Mouse (Mus musculus) liver, postnatal 0 days (tissue): ENCODE data around the gene Rgs12. TPM values are rescaled to one million over a fixed set of nuclear protein-coding genes. Genes with fewer than 3 reads are reported as not detected.

Source experiments
- ATAC-seq: fragments of 200-750 bp; cut with Nextera tagmentation; 2 replicates; pipeline ENCODE4 v1.8.0; 2017; ENCODE audit warnings: mild to moderate bottlenecking, moderate library complexity
- DNase-seq: peaks from one replicate; pipeline ENCODE4 v3.0.0-alpha.2; 2016
- H3K27ac ChIP-seq: fragments of 300-500 bp; sonication (generic); 2 replicates; pipeline ENCODE4 v1.5.1; 2014; ENCODE audit warnings: antibody characterized with exemption, moderate library complexity, mild to moderate bottlenecking, low read depth
- H3K27me3 ChIP-seq: fragments of 300-500 bp; sonication (generic); 2 replicates; pipeline ENCODE4 v1.6.1; 2014; ENCODE audit warnings: low read length, control low read depth, mixed read lengths; ENCODE audit not compliant: insufficient read depth
- H3K36me3 ChIP-seq: fragments of 300-500 bp; sonication (generic); replicated peaks from 2 replicates; pipeline ENCODE4 v1.6.1; 2014; ENCODE audit warnings: mild to moderate bottlenecking, control low read depth, low read length, moderate library complexity, mixed read lengths; ENCODE audit not compliant: insufficient read depth
- H3K4me1 ChIP-seq: fragments of 300-500 bp; sonication (generic); 2 replicates; pipeline ENCODE4 v1.6.1; 2014; ENCODE audit warnings: antibody characterized with exemption, mild to moderate bottlenecking, control low read depth; ENCODE audit not compliant: insufficient read depth
- H3K4me2 ChIP-seq: fragments of 300-500 bp; sonication (generic); 2 replicates; pipeline ENCODE4 v1.6.1; 2014; ENCODE audit warnings: low read depth, mild to moderate bottlenecking, low read length, moderate library complexity, mixed read lengths
- H3K4me3 ChIP-seq: fragments of 300-500 bp; sonication (generic); 2 replicates; pipeline ENCODE4 v1.5.1; 2014; ENCODE audit warnings: low read depth, low read length
- H3K9ac ChIP-seq: fragments of 300-500 bp; sonication (generic); replicated peaks from 2 replicates; pipeline ENCODE4 v1.6.1; 2014; ENCODE audit warnings: mild to moderate bottlenecking, moderate library complexity
- H3K9me3 ChIP-seq: fragments of 300-500 bp; sonication (generic); 2 replicates; pipeline ENCODE4 v1.6.1; 2016; ENCODE audit warnings: mild to moderate bottlenecking, control low read depth, low read length, mixed read lengths
- CTCF ChIP-seq: sonication (generic); IDR thresholded peaks from 2 replicates; pipeline ENCODE4 v1.5.1; 2016; ENCODE audit warnings: antibody characterized with exemption, low read depth
- EP300 ChIP-seq: IDR thresholded peaks from 2 replicates; pipeline ENCODE4 v1.6.1; 2016; ENCODE audit warnings: antibody characterized with exemption, low read depth, mild to moderate bottlenecking
- WGBS: fragments of 180-500 bp; shearing (Covaris S2); extraction: QIAGEN DNeasy Blood & Tissue Kit; methylation state at CpG from one replicate; pipeline ENCODE4 v1.1.7; 2014; ENCODE audit not compliant: insufficient replicate concordance; 5-methylcytosine and 5-hydroxymethylcytosine counted together
- polyA plus RNA-seq: library from polyadenylated mRNA; unstranded; fragments of >200 nt; fragmentation: Nextera tagmentation; extraction: Ambion mirVana; gene quantifications from 2 replicates; pipeline ENCODE4 v1.2.1, GENCODE M21; 2015

Gene Rgs12
- polyA plus RNA-seq, 1 experiment from 2014 or later = 7.3 TPM

GRCm38 (mm10) chr5:34955630-34956029, 6.4 kb downstream of the Rgs12 start:
- Histone ChIP-seq H3K9me3 (no peaks in the 10 kb centered on the region), H3K9ac (no peak overlapping the region), H3K4me3 (no peak overlapping the region), H3K4me2 (no peak overlapping the region), H3K27ac (no peak overlapping the region), H3K36me3 (no peaks in the 10 kb centered on the region), H3K4me1 (peaks cover 26% of the 10 kb centered on the region), H3K27me3 (no peaks in the 10 kb centered on the region)
- no peak for ATAC-seq
- TF ChIP-seq EP300 (no peak), CTCF (no peak)
- no peak for DNase-seq
- WGBS = 25% methylated on average over 5 of the region's 5 CpGs

DNA sequence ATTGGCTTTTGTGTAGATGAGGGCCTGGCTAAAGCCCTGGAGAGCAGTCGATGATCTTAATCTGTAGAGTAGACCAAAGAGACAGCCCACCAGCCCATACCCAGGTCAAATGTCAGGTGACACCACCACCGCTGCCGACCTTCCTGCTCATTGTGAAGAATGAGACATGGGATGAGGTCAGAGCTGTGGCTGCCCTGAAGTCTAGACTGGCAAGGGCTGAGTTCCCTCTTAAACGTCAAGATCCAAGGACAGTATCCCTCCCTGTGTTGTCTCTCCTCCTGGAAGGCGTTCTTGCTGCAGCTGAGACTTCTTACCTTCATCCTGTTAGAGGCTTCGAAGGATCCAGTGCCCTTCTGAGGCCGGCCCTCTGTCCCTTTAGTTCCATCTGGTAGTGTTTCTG, 6.9 kb downstream of the Rgs12 start:
- 72% methylated on average over 7 of the region's 7 CpGs for WGBS
- H3K27me3 ChIP-seq = no peaks in the 10 kb centered on the region
- ATAC-seq (no peak), DNase-seq (no peak)
- no peaks in the 10 kb centered on the region for H3K9me3 ChIP-seq
- no peak overlapping the region for H3K4me2 ChIP-seq
- no peaks in the 10 kb centered on the region for H3K36me3 ChIP-seq
- no peak overlapping the region for H3K9ac ChIP-seq
- peaks cover 28% of the 10 kb centered on the region for H3K4me1 ChIP-seq
- H3K4me3 ChIP-seq = no peak overlapping the region
- no peak overlapping the region for H3K27ac ChIP-seq
- no peak for TF ChIP-seq CTCF

GRCm38 (mm10) chr5:34957015-34957414, 7.8 kb downstream of the Rgs12 start:
- WGBS = 64% methylated on average over 2 of the region's 2 CpGs
- Histone ChIP-seq H3K4me2 (no peak overlapping the region), H3K9me3 (no peaks in the 10 kb centered on the region), H3K27me3 (no peaks in the 10 kb centered on the region), H3K36me3 (no peaks in the 10 kb centered on the region), H3K27ac (no peak overlapping the region), H3K4me3 (no peak overlapping the region), H3K9ac (no peak overlapping the region), H3K4me1 (peaks cover 34% of the 10 kb centered on the region)
- DNase-seq (no peak), ATAC-seq (no peak)
- TF ChIP-seq CTCF = no peak
- no peak for TF ChIP-seq EP300

DNA sequence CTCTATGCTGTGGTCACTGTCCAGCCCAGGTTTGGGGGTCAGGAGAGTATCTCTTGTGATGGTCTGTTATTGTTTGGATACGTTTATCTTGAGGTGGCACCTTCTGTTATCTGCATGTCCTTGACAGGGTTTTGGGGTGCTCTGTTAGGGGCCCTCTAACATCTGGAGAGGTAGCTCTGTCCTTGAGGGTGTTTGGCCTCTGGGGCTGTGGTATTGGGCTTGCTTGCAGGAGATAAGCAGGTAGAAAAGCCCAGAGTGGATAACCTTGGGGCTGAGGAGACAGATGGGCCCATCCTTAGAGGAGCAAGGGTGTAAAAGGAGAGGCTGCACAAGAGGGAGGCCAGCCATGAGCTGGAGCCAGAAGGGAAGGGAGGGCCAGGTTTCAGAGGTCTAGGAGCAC, 10.8 kb downstream of the Rgs12 start:
- TF ChIP-seq CTCF (no peak), EP300 (peak; percentile 97)
- peak; percentile 96 for ATAC-seq
- H3K27ac ChIP-seq = peak overlapping the region; percentile 1; the same call in 1 of the 2 replicates
- peak; percentile 48 for DNase-seq
- peaks cover 3% of the 10 kb centered on the region for H3K36me3 ChIP-seq
- H3K4me1 ChIP-seq = peaks cover 32% of the 10 kb centered on the region
- H3K4me2 ChIP-seq = no peak overlapping the region
- no peak overlapping the region for H3K9ac ChIP-seq
- no peak overlapping the region for H3K4me3 ChIP-seq
- H3K27me3 ChIP-seq = no peaks in the 10 kb centered on the region
- H3K9me3 ChIP-seq = no peaks in the 10 kb centered on the region
- WGBS = 58% methylated on average over 1 of the region's 1 CpGs

GRCm38 (mm10) chr5:34965531-34965930, 16.3 kb downstream of the Rgs12 start:
- WGBS = 93% methylated on average over 12 of the region's 12 CpGs
- no peak overlapping the region for H3K4me3 ChIP-seq
- no peaks in the 10 kb centered on the region for H3K9me3 ChIP-seq
- DNase-seq (no peak), ATAC-seq (no peak)
- peaks cover 11% of the 10 kb centered on the region for H3K36me3 ChIP-seq
- no peak overlapping the region for H3K27ac ChIP-seq
- TF ChIP-seq CTCF (no peak), EP300 (no peak)
- H3K9ac ChIP-seq = no peak overlapping the region
- H3K27me3 ChIP-seq = no peaks in the 10 kb centered on the region
- no peak overlapping the region for H3K4me2 ChIP-seq
- H3K4me1 ChIP-seq = peaks cover 19% of the 10 kb centered on the region

- DNase-seq (no peak), ATAC-seq (no peak)
- H3K36me3 ChIP-seq = peaks cover 11% of the 10 kb centered on the region
- peaks cover 14% of the 10 kb centered on the region for H3K4me1 ChIP-seq
- no peak overlapping the region for H3K4me2 ChIP-seq
- TF ChIP-seq EP300 = no peak
- no peak for TF ChIP-seq CTCF
- H3K27me3 ChIP-seq = no peaks in the 10 kb centered on the region
- H3K9ac ChIP-seq = peak overlapping the region; percentile 11; the same call in 1 of the 2 replicates
- 56% methylated on average over 5 of the region's 5 CpGs for WGBS
- no peak overlapping the region for H3K4me3 ChIP-seq
- H3K9me3 ChIP-seq = no peaks in the 10 kb centered on the region
- no peak overlapping the region for H3K27ac ChIP-seq
These were observed 19.1 kb downstream of the Rgs12 start for GRCm38 (mm10) chr5:34968386-34968785.

GRCm38 (mm10) chr5:34972471-34972870, 23.2 kb downstream of the Rgs12 start:
- Histone ChIP-seq H3K4me1 (peaks cover 34% of the 10 kb centered on the region), H3K27me3 (no peaks in the 10 kb centered on the region), H3K9me3 (no peaks in the 10 kb centered on the region), H3K27ac (no peak overlapping the region), H3K9ac (no peak overlapping the region), H3K4me3 (no peak overlapping the region), H3K4me2 (no peak overlapping the region), H3K36me3 (peaks cover 7% of the 10 kb centered on the region; the same call in 1 of the 2 replicates)
- TF ChIP-seq CTCF = 0 out of 2 replicates have a peak, but pooled peaks have one; percentile 22
- TF ChIP-seq EP300 = no peak
- 66% methylated on average over 3 of the region's 3 CpGs for WGBS
- ATAC-seq = no peak
- no peak for DNase-seq
